Mouse (Mus musculus): Measurements from ENCODE around the gene Zbtb38. TPM values are rescaled to one million over a fixed set of nuclear protein-coding genes. Genes with fewer than 3 reads are reported as not detected.

Gene Zbtb38
- polyA plus RNA-seq, 1 experiment from 2014 or later: 9.2 TPM

GRCm38 (mm10) chr9:96639451-96639850, 113.2 kb downstream of the Zbtb38 start:
- H3K9ac ChIP-seq (ENCODE audit: low read length): no peak overlapping the region
- H3K27me3 ChIP-seq (ENCODE audit: control insufficient read depth, insufficient read depth, low read length): no peaks in the 10 kb centered on the region
- no peaks in the 10 kb centered on the region for H3K36me3 ChIP-seq (ENCODE audit: control insufficient read depth, insufficient read depth, low read length)
- 89% methylated on average over 7 of the region's 7 CpGs for WGBS
- no peak overlapping the region for H3K27ac ChIP-seq (replicated peaks; ENCODE audit: low read depth, low read length)
- H3K9me3 ChIP-seq (ENCODE audit: control insufficient read depth, low read length): no peaks in the 10 kb centered on the region
- H3K4me3 ChIP-seq (ENCODE audit: low read depth, low read length): no peak overlapping the region
- DNase-seq (ENCODE audit: low spot score): no peak
- ATAC-seq (ENCODE audit: insufficient number of reproducible peaks, low FRiP score, low TSS enrichment, low read depth): no peak
- H3K4me2 ChIP-seq (ENCODE audit: low read depth, severe bottlenecking): no peak overlapping the region
- no peaks in the 10 kb centered on the region for H3K4me1 ChIP-seq (ENCODE audit: control insufficient read depth, insufficient read depth, low read length)

DNA sequence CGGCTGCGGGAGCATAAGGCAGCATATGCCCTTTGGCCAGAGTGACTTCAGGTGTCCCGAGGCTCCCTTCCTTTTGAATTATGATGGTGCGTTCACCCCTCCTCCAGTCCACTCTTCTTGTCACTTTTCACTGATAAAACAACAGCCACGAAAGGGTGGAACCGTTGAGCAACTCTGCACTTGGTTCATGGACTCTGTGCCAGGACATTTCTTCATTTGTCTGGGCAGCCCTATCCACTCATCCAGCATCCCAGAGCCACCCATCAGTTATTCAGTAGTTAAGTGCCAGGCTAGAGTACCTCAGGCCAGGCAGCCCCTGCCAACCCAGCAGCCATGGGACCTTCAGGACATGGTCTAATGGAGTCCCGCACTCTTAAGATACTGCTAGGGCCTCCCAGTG, 114.1 kb downstream of the Zbtb38 start:
- Histone ChIP-seq H3K27ac (replicated peaks; ENCODE audit: low read depth, low read length) (no peak overlapping the region), H3K9ac (ENCODE audit: low read length) (no peak overlapping the region)
- ATAC-seq (ENCODE audit: insufficient number of reproducible peaks, low FRiP score, low TSS enrichment, low read depth): no peak

GRCm38 (mm10) chr9:96637157-96637548, 115.5 kb downstream of the Zbtb38 start:
- H3K36me3 ChIP-seq (ENCODE audit: control insufficient read depth, insufficient read depth, low read length): no peaks in the 10 kb centered on the region
- 76% methylated on average over 7 of the region's 7 CpGs for WGBS
- H3K9ac ChIP-seq (ENCODE audit: low read length): no peak overlapping the region
- ATAC-seq (ENCODE audit: insufficient number of reproducible peaks, low FRiP score, low TSS enrichment, low read depth) (no peak), DNase-seq (ENCODE audit: low spot score) (no peak)
- no peaks in the 10 kb centered on the region for H3K27me3 ChIP-seq (ENCODE audit: control insufficient read depth, insufficient read depth, low read length)
- H3K27ac ChIP-seq (replicated peaks; ENCODE audit: low read depth, low read length): no peak overlapping the region
- H3K4me3 ChIP-seq (ENCODE audit: low read depth, low read length): no peak overlapping the region
- H3K9me3 ChIP-seq (ENCODE audit: control insufficient read depth, low read length): no peaks in the 10 kb centered on the region
- H3K4me1 ChIP-seq (ENCODE audit: control insufficient read depth, insufficient read depth, low read length): peaks cover 6% of the 10 kb centered on the region
- no peak overlapping the region for H3K4me2 ChIP-seq (ENCODE audit: low read depth, severe bottlenecking)

More for the DNA sequence above, 114.1 kb downstream of the Zbtb38 start:
- Histone ChIP-seq H3K9me3 (ENCODE audit: control insufficient read depth, low read length) (no peaks in the 10 kb centered on the region), H3K36me3 (ENCODE audit: control insufficient read depth, insufficient read depth, low read length) (no peaks in the 10 kb centered on the region), H3K4me3 (ENCODE audit: low read depth, low read length) (no peak overlapping the region), H3K4me2 (ENCODE audit: low read depth, severe bottlenecking) (no peak overlapping the region), H3K27me3 (ENCODE audit: control insufficient read depth, insufficient read depth, low read length) (no peaks in the 10 kb centered on the region), H3K4me1 (ENCODE audit: control insufficient read depth, insufficient read depth, low read length) (peaks cover 4% of the 10 kb centered on the region; the same call in 1 of the 2 replicates)
- WGBS: 81% methylated on average over 7 of the region's 7 CpGs
- no peak for DNase-seq (ENCODE audit: low spot score)

GRCm38 (mm10) chr9:96636423-96637156, 116.0 kb downstream of the Zbtb38 start:
- Histone ChIP-seq H3K9ac (ENCODE audit: low read length) (no peak overlapping the region), H3K4me1 (ENCODE audit: control insufficient read depth, insufficient read depth, low read length) (peaks cover 8% of the 10 kb centered on the region), H3K27ac (replicated peaks; ENCODE audit: low read depth, low read length) (no peak overlapping the region), H3K27me3 (ENCODE audit: control insufficient read depth, insufficient read depth, low read length) (no peaks in the 10 kb centered on the region), H3K36me3 (ENCODE audit: control insufficient read depth, insufficient read depth, low read length) (no peaks in the 10 kb centered on the region), H3K4me3 (ENCODE audit: low read depth, low read length) (no peak overlapping the region), H3K4me2 (ENCODE audit: low read depth, severe bottlenecking) (no peak overlapping the region), H3K9me3 (ENCODE audit: control insufficient read depth, low read length) (no peaks in the 10 kb centered on the region)
- DNase-seq (ENCODE audit: low spot score) (no peak), ATAC-seq (ENCODE audit: insufficient number of reproducible peaks, low FRiP score, low TSS enrichment, low read depth) (no peak)
- 76% methylated on average over 9 of the region's 9 CpGs for WGBS

DNA sequence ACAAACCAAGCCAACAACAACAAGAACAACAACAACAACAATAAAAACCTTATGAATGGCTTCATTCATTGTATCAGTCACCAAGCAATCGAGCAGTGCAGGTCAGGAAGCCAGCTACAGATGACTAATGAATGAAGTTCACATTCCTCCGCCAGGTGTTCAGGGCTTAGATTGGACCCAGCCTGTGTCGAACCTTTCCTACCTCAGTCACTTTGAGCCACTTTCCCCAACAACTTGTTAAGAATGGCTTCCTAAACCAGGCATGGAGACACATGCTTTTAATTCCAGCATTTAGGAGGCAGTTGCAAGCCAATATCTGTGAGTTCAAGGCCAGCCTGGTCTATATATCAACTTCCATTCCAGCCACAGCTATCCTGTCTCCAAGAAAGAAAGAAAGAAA, 116.7 kb downstream of the Zbtb38 start:
- DNase-seq (ENCODE audit: low spot score) (no peak), ATAC-seq (ENCODE audit: insufficient number of reproducible peaks, low FRiP score, low TSS enrichment, low read depth) (no peak)
- Histone ChIP-seq H3K27ac (replicated peaks; ENCODE audit: low read depth, low read length) (no peak overlapping the region), H3K36me3 (ENCODE audit: control insufficient read depth, insufficient read depth, low read length) (no peaks in the 10 kb centered on the region), H3K9me3 (ENCODE audit: control insufficient read depth, low read length) (no peaks in the 10 kb centered on the region), H3K9ac (ENCODE audit: low read length) (no peak overlapping the region), H3K4me3 (ENCODE audit: low read depth, low read length) (no peak overlapping the region), H3K4me2 (ENCODE audit: low read depth, severe bottlenecking) (no peak overlapping the region), H3K27me3 (ENCODE audit: control insufficient read depth, insufficient read depth, low read length) (no peaks in the 10 kb centered on the region), H3K4me1 (ENCODE audit: control insufficient read depth, insufficient read depth, low read length) (peaks cover 8% of the 10 kb centered on the region)
- 65% methylated on average over 3 of the region's 3 CpGs for WGBS

DNA sequence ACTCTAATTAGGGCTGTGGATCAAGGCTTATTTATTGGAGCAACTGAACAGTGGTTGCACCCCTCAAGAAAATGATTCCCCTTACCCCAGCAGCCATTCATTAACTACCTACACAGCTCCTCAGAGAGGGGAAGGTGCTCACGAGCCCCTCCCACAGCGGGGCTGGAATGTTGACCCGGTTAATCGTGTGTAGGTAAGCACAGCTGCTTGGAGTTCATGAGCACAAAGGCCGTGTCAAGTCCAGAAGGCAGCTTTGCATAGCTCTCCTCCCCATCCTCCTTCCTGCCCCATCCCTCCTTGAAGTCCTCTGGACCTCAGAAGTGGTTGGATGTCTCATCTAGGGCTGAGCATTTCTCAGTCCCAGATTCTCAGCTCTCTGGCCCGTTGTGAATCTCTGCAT, 117.5 kb downstream of the Zbtb38 start:
- 62% methylated on average over 6 of the region's 6 CpGs for WGBS
- no peaks in the 10 kb centered on the region for H3K36me3 ChIP-seq (ENCODE audit: control insufficient read depth, insufficient read depth, low read length)
- no peak overlapping the region for H3K9ac ChIP-seq (ENCODE audit: low read length)
- no peak overlapping the region for H3K4me2 ChIP-seq (ENCODE audit: low read depth, severe bottlenecking)
- no peaks in the 10 kb centered on the region for H3K9me3 ChIP-seq (ENCODE audit: control insufficient read depth, low read length)
- peaks cover 10% of the 10 kb centered on the region for H3K4me1 ChIP-seq (ENCODE audit: control insufficient read depth, insufficient read depth, low read length)
- DNase-seq (ENCODE audit: low spot score): no peak
- no peaks in the 10 kb centered on the region for H3K27me3 ChIP-seq (ENCODE audit: control insufficient read depth, insufficient read depth, low read length)
- no peak overlapping the region for H3K27ac ChIP-seq (replicated peaks; ENCODE audit: low read depth, low read length)
- no peak for ATAC-seq (ENCODE audit: insufficient number of reproducible peaks, low FRiP score, low TSS enrichment, low read depth)
- no peak overlapping the region for H3K4me3 ChIP-seq (ENCODE audit: low read depth, low read length)

DNA sequence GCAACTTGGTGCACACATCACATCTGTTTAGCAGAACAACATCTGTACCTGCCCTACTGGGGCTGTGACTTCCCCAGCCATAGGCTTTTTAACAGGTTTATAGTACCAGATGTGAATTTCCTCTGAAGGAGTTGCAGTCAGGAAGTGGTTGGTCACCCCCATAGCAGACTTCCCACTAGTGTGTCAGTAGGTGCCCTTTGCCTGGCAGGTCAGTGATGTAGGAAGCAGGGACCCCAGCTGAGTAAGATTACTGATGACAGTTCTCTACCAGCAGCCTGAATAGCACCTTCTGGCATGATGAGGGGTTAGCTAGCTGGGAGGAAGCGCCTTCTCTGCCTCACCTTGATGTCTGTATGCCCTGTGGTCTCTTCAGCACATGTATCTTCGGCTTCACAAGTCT, 118.9 kb downstream of the Zbtb38 start:
- WGBS: 85% methylated on average over 2 of the region's 2 CpGs
- H3K27me3 ChIP-seq (ENCODE audit: control insufficient read depth, insufficient read depth, low read length): no peaks in the 10 kb centered on the region
- H3K4me1 ChIP-seq (ENCODE audit: control insufficient read depth, insufficient read depth, low read length): peaks cover 10% of the 10 kb centered on the region
- no peak overlapping the region for H3K4me2 ChIP-seq (ENCODE audit: low read depth, severe bottlenecking)
- ATAC-seq (ENCODE audit: insufficient number of reproducible peaks, low FRiP score, low TSS enrichment, low read depth): no peak
- DNase-seq (ENCODE audit: low spot score): no peak
- no peaks in the 10 kb centered on the region for H3K36me3 ChIP-seq (ENCODE audit: control insufficient read depth, insufficient read depth, low read length)
- no peaks in the 10 kb centered on the region for H3K9me3 ChIP-seq (ENCODE audit: control insufficient read depth, low read length)
- no peak overlapping the region for H3K9ac ChIP-seq (ENCODE audit: low read length)
- H3K4me3 ChIP-seq (ENCODE audit: low read depth, low read length): no peak overlapping the region
- H3K27ac ChIP-seq (replicated peaks; ENCODE audit: low read depth, low read length): no peak overlapping the region

Measured in limb, embryonic 11.5 days (tissue).